Mouse (Mus musculus) mesoderm, embryonic 11.5 days (tissue): Measurements from ENCODE around the gene Mex3a.

ENCODE experiments used
- DNase-seq: peaks from one replicate; pipeline ENCODE4 v3.0.0-alpha.2; 2012; ENCODE audit warnings: low read depth, low spot score

The Mex3a gene

GRCm38 (mm10) chr3:88505081-88505480, 27.1 kb upstream of the Mex3a start:
- no peak for DNase-seq

- DNase-seq = no peak
Measured at GRCm38 (mm10) chr3:88505765-88506164, 26.4 kb upstream of the Mex3a start.

- no peak for DNase-seq
Measured at GRCm38 (mm10) chr3:88509250-88509649, 22.9 kb upstream of the Mex3a start.

- peak; percentile 96 for DNase-seq
Measured at GRCm38 (mm10) chr3:88509692-88510420, 22.3 kb upstream of the Mex3a start, which contains the start of gene Lmna. Gene Lmna, minus strand, starts transcription at chr3:88509956.

GRCm38 (mm10) chr3:88510421-88511289, 21.5 kb upstream of the Mex3a start:
- DNase-seq = no peak

GRCm38 (mm10) chr3:88511559-88511958, 20.6 kb upstream of the Mex3a start:
- DNase-seq = no peak

GRCm38 (mm10) chr3:88512141-88512895, 19.9 kb upstream of the Mex3a start:
- DNase-seq = no peak

GRCm38 (mm10) chr3:88512896-88513545, 19.2 kb upstream of the Mex3a start:
- DNase-seq = no peak

GRCm38 (mm10) chr3:88513546-88514115, 18.6 kb upstream of the Mex3a start:
- DNase-seq = no peak

GRCm38 (mm10) chr3:88514231-88515094, 17.7 kb upstream of the Mex3a start:
- no peak for DNase-seq

GRCm38 (mm10) chr3:88515095-88515386, 17.2 kb upstream of the Mex3a start:
- no peak for DNase-seq

- no peak for DNase-seq
Measured at GRCm38 (mm10) chr3:88516407-88516806, 15.8 kb upstream of the Mex3a start.

GRCm38 (mm10) chr3:88518411-88518810, 13.8 kb upstream of the Mex3a start:
- DNase-seq = no peak

GRCm38 (mm10) chr3:88520078-88520477, 12.1 kb upstream of the Mex3a start:
- no peak for DNase-seq

- no peak for DNase-seq
Measured at GRCm38 (mm10) chr3:88521156-88521555, 11.0 kb upstream of the Mex3a start.

- DNase-seq = peak; percentile 77
Measured at GRCm38 (mm10) chr3:88521803-88522331, 10.3 kb upstream of the Mex3a start.

- DNase-seq = no peak
Measured at GRCm38 (mm10) chr3:88523027-88523426, 9.2 kb upstream of the Mex3a start.

- no peak for DNase-seq
Measured at GRCm38 (mm10) chr3:88525021-88525420, 7.2 kb upstream of the Mex3a start.

GRCm38 (mm10) chr3:88526157-88527131, 5.8 kb upstream of the Mex3a start:
- peak; percentile 93 for DNase-seq
